Mouse (Mus musculus) heart, embryonic 12.5 days (tissue): ENCODE measurements at regions not wholly inside any gene's neighbourhood (a gene's known extent, or its start where the extent isn't known, plus 50 kb on each side); places are given as distances from the start of the nearest gene placed in this dataset.

ENCODE experiments used
- ATAC-seq: fragments of 200-750 bp; cut with Nextera tagmentation; 2 replicates; pipeline ENCODE4 v1.8.0; 2017; ENCODE audit warnings: moderate TSS enrichment, moderate library complexity; ENCODE audit not compliant: insufficient number of reproducible peaks, low FRiP score
- H3K27ac ChIP-seq: fragments of 300-500 bp; sonication (generic); 2 replicates; pipeline ENCODE4 v1.5.1; 2016; ENCODE audit warnings: mild to moderate bottlenecking, moderate library complexity; ENCODE audit not compliant: poor library complexity, severe bottlenecking
- H3K27me3 ChIP-seq: fragments of 300-500 bp; sonication (generic); replicated peaks from 2 replicates; pipeline ENCODE4 v1.6.1; 2016; ENCODE audit warnings: mild to moderate bottlenecking, moderate library complexity
- H3K36me3 ChIP-seq: fragments of 300-500 bp; sonication (generic); 2 replicates; pipeline ENCODE4 v1.6.1; 2016; ENCODE audit warnings: mild to moderate bottlenecking, moderate library complexity
- H3K4me1 ChIP-seq: fragments of 300-500 bp; sonication (generic); replicated peaks from 2 replicates; pipeline ENCODE4 v1.6.1; 2016; ENCODE audit warnings: mild to moderate bottlenecking
- H3K4me2 ChIP-seq: fragments of 300-500 bp; sonication (generic); 2 replicates; pipeline ENCODE4 v1.6.1; 2016; ENCODE audit warnings: mild to moderate bottlenecking, moderate library complexity
- H3K4me3 ChIP-seq: fragments of 300-500 bp; sonication (generic); 2 replicates; pipeline ENCODE4 v1.5.1; 2016; ENCODE audit warnings: mild to moderate bottlenecking
- H3K9ac ChIP-seq: fragments of 300-500 bp; sonication (generic); 2 replicates; pipeline ENCODE4 v1.6.1; 2016; ENCODE audit warnings: mild to moderate bottlenecking, moderate library complexity
- H3K9me3 ChIP-seq: fragments of 300-500 bp; sonication (generic); replicated peaks from 2 replicates; pipeline ENCODE4 v1.6.1; 2016; ENCODE audit warnings: mild to moderate bottlenecking, moderate library complexity
- WGBS: fragments of 180-500 bp; shearing (Covaris S2); methylation state at CpG from one replicate; pipeline ENCODE4 v1.1.7; 2016; 5-methylcytosine and 5-hydroxymethylcytosine counted together

DNA sequence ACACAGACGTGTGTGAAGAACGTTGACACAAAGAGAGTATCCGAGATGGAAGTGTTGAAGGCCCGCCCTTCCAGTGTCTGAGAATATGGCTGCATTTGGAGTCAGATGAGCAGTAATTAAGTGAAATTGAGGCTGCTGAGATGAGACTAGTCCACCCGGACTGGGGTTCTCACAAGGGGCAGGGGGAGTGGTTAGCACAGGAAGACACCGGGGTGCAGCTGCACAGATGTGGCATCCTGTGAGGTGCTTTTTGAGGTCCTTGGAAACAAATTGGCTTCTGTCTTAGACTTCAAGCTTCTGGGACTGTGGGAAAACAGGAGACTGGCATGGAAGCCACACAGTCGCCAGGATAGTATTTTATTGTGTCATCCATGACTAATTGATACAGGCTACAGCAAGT, 320.0 kb upstream of the Gm5148 start:
- 79% methylated on average over 7 of the region's 7 CpGs for WGBS

DNA sequence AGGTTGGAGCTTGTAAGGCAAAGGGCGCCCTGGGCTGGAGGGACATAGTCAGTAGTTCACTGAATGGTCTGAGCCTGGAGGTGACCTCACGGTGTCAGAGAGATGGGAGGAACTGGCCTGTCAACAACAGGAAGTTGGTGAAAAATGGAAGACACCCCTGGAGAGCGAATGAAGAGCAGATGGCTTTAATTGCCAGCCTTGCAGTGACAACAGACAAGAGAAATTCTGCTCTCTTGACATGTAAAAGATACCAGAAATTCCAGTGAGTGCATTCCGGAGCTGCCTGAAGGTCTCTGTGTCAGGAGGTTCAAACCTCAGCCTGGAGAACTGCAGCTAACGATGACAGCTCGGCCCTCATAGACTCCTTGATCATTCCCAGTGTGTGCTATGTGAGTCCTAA, 318.3 kb upstream of the Gm5148 start:
- no peak overlapping the region for H3K4me3 ChIP-seq
- H3K9ac ChIP-seq, result no peak overlapping the region
- peaks cover 21% of the 10 kb centered on the region for H3K4me1 ChIP-seq
- 14% methylated on average over 6 of the region's 6 CpGs for WGBS
- peak; percentile 80 for ATAC-seq
- no peaks in the 10 kb centered on the region for H3K36me3 ChIP-seq
- H3K27ac ChIP-seq, result peak overlapping the region; percentile 31; the same call in 1 of the 2 replicates
- H3K27me3 ChIP-seq, result no peaks in the 10 kb centered on the region
- H3K4me2 ChIP-seq, result no peak overlapping the region
- no peaks in the 10 kb centered on the region for H3K9me3 ChIP-seq

More for the DNA sequence above, 320.0 kb upstream of the Gm5148 start:
- no peak for ATAC-seq
- no peaks in the 10 kb centered on the region for H3K9me3 ChIP-seq
- H3K4me2 ChIP-seq, result no peak overlapping the region
- H3K4me1 ChIP-seq, result peaks cover 19% of the 10 kb centered on the region
- H3K9ac ChIP-seq, result no peak overlapping the region
- 0 out of 2 replicates have a peak, but pooled peaks cover 4% of the 10 kb centered on the region for H3K27me3 ChIP-seq
- H3K27ac ChIP-seq, result no peak overlapping the region
- H3K36me3 ChIP-seq, result no peaks in the 10 kb centered on the region
- H3K4me3 ChIP-seq, result no peak overlapping the region

DNA sequence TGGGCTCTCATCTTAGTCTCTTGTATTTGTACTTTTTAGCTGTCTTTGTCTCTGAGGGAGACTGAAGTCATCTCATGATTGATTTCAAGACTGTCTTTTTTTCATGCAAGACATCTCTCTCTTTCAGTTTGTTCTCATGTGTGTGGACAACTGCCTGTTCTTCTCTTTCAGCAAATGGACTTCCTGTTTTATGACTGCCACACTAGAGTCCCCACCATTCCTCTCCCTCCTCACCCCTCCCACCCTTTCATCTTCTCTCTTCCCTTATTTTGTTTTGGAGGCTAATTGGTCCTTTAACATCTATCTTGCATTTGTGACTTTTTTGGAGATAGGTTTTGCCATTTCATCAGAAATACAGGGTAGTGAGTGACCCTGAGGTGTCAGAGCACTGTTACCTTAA, 311.8 kb upstream of the Gm5148 start:
- Histone ChIP-seq H3K4me1 (0 out of 2 replicates have a peak, but pooled peaks cover 2% of the 10 kb centered on the region), H3K27ac (no peak overlapping the region), H3K27me3 (no peaks in the 10 kb centered on the region), H3K4me3 (no peak overlapping the region), H3K9me3 (no peaks in the 10 kb centered on the region), H3K36me3 (no peaks in the 10 kb centered on the region), H3K9ac (no peak overlapping the region), H3K4me2 (no peak overlapping the region)
- ATAC-seq, result no peak

DNA sequence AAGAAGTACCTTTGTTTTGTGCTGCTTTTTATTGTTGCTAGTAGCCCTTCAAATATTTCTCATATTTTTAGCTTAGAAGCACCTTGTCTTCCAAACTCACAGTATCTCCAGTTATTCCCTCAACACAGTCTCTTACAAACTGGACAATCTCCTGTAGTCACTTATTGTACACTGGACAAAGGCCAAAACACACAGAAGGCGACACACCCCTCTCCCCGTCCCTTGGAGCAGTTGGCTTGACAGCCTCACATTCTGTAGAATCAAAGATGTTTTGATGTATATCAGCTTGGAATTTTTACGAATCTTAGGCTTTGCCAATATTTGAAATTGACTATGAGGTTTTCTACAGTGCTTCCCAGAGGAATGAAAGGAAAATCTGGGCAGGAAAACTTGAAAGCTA, 309.8 kb upstream of the Gm5148 start:
- H3K36me3 ChIP-seq, result no peaks in the 10 kb centered on the region
- H3K27me3 ChIP-seq, result no peaks in the 10 kb centered on the region
- no peak overlapping the region for H3K9ac ChIP-seq
- no peaks in the 10 kb centered on the region for H3K9me3 ChIP-seq
- no peak overlapping the region for H3K27ac ChIP-seq
- ATAC-seq, result no peak
- 0 out of 2 replicates have a peak, but pooled peaks cover 2% of the 10 kb centered on the region for H3K4me1 ChIP-seq
- WGBS, result 53% methylated on average over 3 of the region's 3 CpGs
- H3K4me3 ChIP-seq, result no peak overlapping the region
- H3K4me2 ChIP-seq, result no peak overlapping the region

DNA sequence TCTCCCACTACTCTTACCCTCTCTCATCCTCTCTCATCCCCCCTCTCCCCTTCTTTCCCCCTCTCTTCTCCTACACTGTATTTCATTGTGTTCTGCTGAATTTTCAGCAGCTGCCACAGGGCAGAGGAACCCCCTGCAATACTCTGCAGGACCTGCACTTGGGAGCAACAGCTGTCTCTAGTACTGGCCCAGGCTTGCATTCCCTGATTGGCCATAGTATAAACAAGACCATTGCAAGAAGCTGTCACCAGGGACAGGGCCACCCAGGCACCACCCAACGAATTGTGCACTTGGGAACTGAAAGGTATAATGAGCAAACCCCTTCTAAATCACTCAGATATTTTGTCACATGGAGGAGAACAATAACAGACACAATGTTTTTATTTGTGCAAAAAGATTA, 290.5 kb upstream of the Gm5148 start:
- Histone ChIP-seq H3K4me2 (no peak overlapping the region), H3K27ac (no peak overlapping the region), H3K4me3 (no peak overlapping the region), H3K9me3 (peaks cover 4% of the 10 kb centered on the region; the same call in 1 of the 2 replicates), H3K27me3 (no peaks in the 10 kb centered on the region), H3K36me3 (no peaks in the 10 kb centered on the region), H3K9ac (no peak overlapping the region), H3K4me1 (no peaks in the 10 kb centered on the region)
- ATAC-seq, result no peak
- WGBS, result 28% methylated on average over 1 of the region's 1 CpGs

DNA sequence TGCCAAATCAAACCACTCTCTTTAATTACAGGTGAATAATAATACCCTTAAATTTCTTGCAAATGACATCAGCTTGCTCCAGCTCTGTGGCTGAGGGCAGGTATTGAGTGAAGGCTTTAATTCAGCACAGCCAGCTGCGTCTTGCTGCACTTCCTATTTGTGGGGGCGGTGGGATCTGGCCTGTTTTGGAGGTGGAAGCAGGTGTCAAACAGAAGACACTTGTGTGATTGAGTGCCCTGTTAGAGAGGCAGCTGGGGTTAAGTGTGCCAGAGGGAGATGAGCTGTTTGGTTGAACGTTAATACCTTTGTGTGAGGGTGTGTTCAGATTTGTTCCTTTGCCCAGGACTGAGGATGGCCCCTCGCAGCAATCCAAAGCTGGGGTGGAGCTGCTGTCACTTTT, 284.9 kb upstream of the Gm5148 start:
- 37% methylated on average over 4 of the region's 4 CpGs for WGBS
- Histone ChIP-seq H3K27me3 (no peaks in the 10 kb centered on the region), H3K36me3 (no peaks in the 10 kb centered on the region), H3K9ac (no peak overlapping the region), H3K27ac (no peak overlapping the region), H3K4me2 (no peak overlapping the region), H3K4me3 (no peak overlapping the region), H3K4me1 (no peaks in the 10 kb centered on the region; the same call in 1 of the 2 replicates), H3K9me3 (no peaks in the 10 kb centered on the region)
- ATAC-seq, result no peak

GRCm38 (mm10) chr3:38008321-38008720, 284.0 kb upstream of the Gm5148 start:
- Histone ChIP-seq H3K4me3 (no peak overlapping the region), H3K9me3 (no peaks in the 10 kb centered on the region), H3K27ac (no peak overlapping the region), H3K27me3 (no peaks in the 10 kb centered on the region), H3K4me1 (no peaks in the 10 kb centered on the region; the same call in 1 of the 2 replicates), H3K4me2 (no peak overlapping the region), H3K36me3 (no peaks in the 10 kb centered on the region), H3K9ac (no peak overlapping the region)
- no peak for ATAC-seq
- WGBS, result 52% methylated on average over 7 of the region's 7 CpGs

DNA sequence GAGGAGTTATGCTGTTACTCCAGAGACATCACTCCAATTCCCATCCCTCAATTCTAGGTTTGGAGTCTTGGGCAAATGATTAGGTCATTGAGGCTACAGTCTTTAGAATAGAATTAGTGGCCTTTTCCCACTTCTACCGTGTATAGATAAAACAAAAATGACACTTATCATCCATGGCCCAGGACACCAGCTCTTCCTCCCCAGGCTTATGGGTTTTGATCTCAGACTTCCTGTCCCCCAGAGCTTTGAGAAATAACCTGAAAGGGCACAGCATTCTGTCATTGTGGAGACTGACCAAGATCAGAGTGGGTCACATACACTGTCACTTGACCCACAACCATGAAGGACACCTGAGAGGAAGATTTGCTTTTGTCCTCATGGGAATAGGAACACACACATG, 283.3 kb upstream of the Gm5148 start:
- Histone ChIP-seq H3K4me3 (no peak overlapping the region), H3K9me3 (no peaks in the 10 kb centered on the region), H3K4me2 (no peak overlapping the region), H3K27me3 (no peaks in the 10 kb centered on the region), H3K4me1 (no peaks in the 10 kb centered on the region; the same call in 1 of the 2 replicates), H3K9ac (no peak overlapping the region), H3K27ac (no peak overlapping the region), H3K36me3 (no peaks in the 10 kb centered on the region)
- ATAC-seq, result no peak
- 53% methylated on average over 1 of the region's 1 CpGs for WGBS

- Histone ChIP-seq H3K4me2 (no peak overlapping the region), H3K4me1 (no peaks in the 10 kb centered on the region), H3K36me3 (no peaks in the 10 kb centered on the region), H3K9ac (no peak overlapping the region), H3K27me3 (no peaks in the 10 kb centered on the region), H3K9me3 (no peaks in the 10 kb centered on the region; the same call in 1 of the 2 replicates), H3K4me3 (no peak overlapping the region), H3K27ac (no peak overlapping the region)
- 92% methylated on average over 10 of the region's 10 CpGs for WGBS
- no peak for ATAC-seq
Observed at GRCm38 (mm10) chr3:38002275-38002674, 278.0 kb upstream of the Gm5148 start.

GRCm38 (mm10) chr3:37999779-38000178, 275.5 kb upstream of the Gm5148 start:
- H3K27me3 ChIP-seq, result no peaks in the 10 kb centered on the region
- H3K9ac ChIP-seq, result no peak overlapping the region
- no peaks in the 10 kb centered on the region; the same call in 1 of the 2 replicates for H3K9me3 ChIP-seq
- no peak for ATAC-seq
- 83% methylated on average over 1 of the region's 1 CpGs for WGBS
- H3K4me2 ChIP-seq, result no peak overlapping the region
- no peaks in the 10 kb centered on the region for H3K36me3 ChIP-seq
- H3K27ac ChIP-seq, result no peak overlapping the region
- no peak overlapping the region for H3K4me3 ChIP-seq
- H3K4me1 ChIP-seq, result no peaks in the 10 kb centered on the region

GRCm38 (mm10) chr3:37997998-37998397, 273.7 kb upstream of the Gm5148 start:
- H3K4me2 ChIP-seq, result no peak overlapping the region
- H3K4me3 ChIP-seq, result no peak overlapping the region
- no peak overlapping the region for H3K9ac ChIP-seq
- no peaks in the 10 kb centered on the region for H3K4me1 ChIP-seq
- no peaks in the 10 kb centered on the region for H3K27me3 ChIP-seq
- no peak for ATAC-seq
- H3K9me3 ChIP-seq, result no peaks in the 10 kb centered on the region; the same call in 1 of the 2 replicates
- WGBS, result 70% methylated on average over 3 of the region's 3 CpGs
- H3K27ac ChIP-seq, result no peak overlapping the region
- H3K36me3 ChIP-seq, result no peaks in the 10 kb centered on the region

GRCm38 (mm10) chr3:37989992-37990391, 265.7 kb upstream of the Gm5148 start:
- 88% methylated on average over 6 of the region's 6 CpGs for WGBS
- ATAC-seq, result no peak

More at GRCm38 (mm10) chr3:37989992-37990391, 265.7 kb upstream of the Gm5148 start:
- H3K4me3 ChIP-seq, result no peak overlapping the region
- peaks cover 7% of the 10 kb centered on the region for H3K4me1 ChIP-seq
- H3K9ac ChIP-seq, result no peak overlapping the region
- no peak overlapping the region for H3K27ac ChIP-seq
- no peaks in the 10 kb centered on the region for H3K9me3 ChIP-seq
- H3K36me3 ChIP-seq, result no peaks in the 10 kb centered on the region
- no peak overlapping the region for H3K4me2 ChIP-seq
- 0 out of 2 replicates have a peak, but pooled peaks cover 7% of the 10 kb centered on the region for H3K27me3 ChIP-seq
